Mouse (Mus musculus) limb, embryonic 12.5 days (tissue): ENCODE measurements around the gene Slc6a4. TPM values are rescaled to one million over a fixed set of nuclear protein-coding genes. Genes with fewer than 3 reads are reported as not detected.
"Not testable (repeated sequence)": the region's sequence is repeated elsewhere in the genome, so short reads cannot be mapped to it uniquely, and the experiment has no call there.

ENCODE experiments used
- ATAC-seq: fragments of 200-750 bp; cut with Nextera tagmentation; 2 replicates; pipeline ENCODE4 v1.8.0; 2017; ENCODE audit warnings: low read depth, moderate TSS enrichment; ENCODE audit not compliant: insufficient number of reproducible peaks, insufficient read depth, low FRiP score, low TSS enrichment
- H3K27ac ChIP-seq: fragments of 300-500 bp; sonication (generic); 2 replicates; pipeline ENCODE4 v1.5.1; 2016; ENCODE audit warnings: mild to moderate bottlenecking, moderate library complexity
- H3K27me3 ChIP-seq: fragments of 300-500 bp; sonication (generic); 2 replicates; pipeline ENCODE4 v1.6.1; 2016; ENCODE audit warnings: mild to moderate bottlenecking, moderate library complexity
- H3K36me3 ChIP-seq: fragments of 300-500 bp; sonication (generic); 2 replicates; pipeline ENCODE4 v1.6.1; 2016; ENCODE audit warnings: mild to moderate bottlenecking, moderate library complexity
- H3K4me1 ChIP-seq: fragments of 300-500 bp; sonication (generic); replicated peaks from 2 replicates; pipeline ENCODE4 v1.6.1; 2016
- H3K4me2 ChIP-seq: fragments of 300-500 bp; sonication (generic); 2 replicates; pipeline ENCODE4 v1.6.1; 2016; ENCODE audit warnings: mild to moderate bottlenecking, moderate library complexity
- H3K4me3 ChIP-seq: fragments of 300-500 bp; sonication (generic); replicated peaks from 2 replicates; pipeline ENCODE4 v1.5.1; 2016; ENCODE audit warnings: mild to moderate bottlenecking
- H3K9ac ChIP-seq: fragments of 300-500 bp; sonication (generic); replicated peaks from 2 replicates; pipeline ENCODE4 v1.6.1; 2016; ENCODE audit warnings: mild to moderate bottlenecking, moderate library complexity
- H3K9me3 ChIP-seq: fragments of 300-500 bp; sonication (generic); 2 replicates; pipeline ENCODE4 v1.6.1; 2016; ENCODE audit warnings: mild to moderate bottlenecking, moderate library complexity
- WGBS: fragments of 180-500 bp; shearing (Covaris S2); methylation state at CpG from one replicate; pipeline ENCODE4 v1.1.7; 2016; 5-methylcytosine and 5-hydroxymethylcytosine counted together
- polyA plus RNA-seq: library from polyadenylated mRNA; unstranded; fragments of >200 nt; fragmentation: Nextera tagmentation; extraction: Ambion mirVana; gene quantifications from 2 replicates; pipeline ENCODE4 v1.2.1, GENCODE M21; 2016

Gene Slc6a4
- polyA plus RNA-seq, 1 experiment from 2014 or later: 0.98 TPM

DNA sequence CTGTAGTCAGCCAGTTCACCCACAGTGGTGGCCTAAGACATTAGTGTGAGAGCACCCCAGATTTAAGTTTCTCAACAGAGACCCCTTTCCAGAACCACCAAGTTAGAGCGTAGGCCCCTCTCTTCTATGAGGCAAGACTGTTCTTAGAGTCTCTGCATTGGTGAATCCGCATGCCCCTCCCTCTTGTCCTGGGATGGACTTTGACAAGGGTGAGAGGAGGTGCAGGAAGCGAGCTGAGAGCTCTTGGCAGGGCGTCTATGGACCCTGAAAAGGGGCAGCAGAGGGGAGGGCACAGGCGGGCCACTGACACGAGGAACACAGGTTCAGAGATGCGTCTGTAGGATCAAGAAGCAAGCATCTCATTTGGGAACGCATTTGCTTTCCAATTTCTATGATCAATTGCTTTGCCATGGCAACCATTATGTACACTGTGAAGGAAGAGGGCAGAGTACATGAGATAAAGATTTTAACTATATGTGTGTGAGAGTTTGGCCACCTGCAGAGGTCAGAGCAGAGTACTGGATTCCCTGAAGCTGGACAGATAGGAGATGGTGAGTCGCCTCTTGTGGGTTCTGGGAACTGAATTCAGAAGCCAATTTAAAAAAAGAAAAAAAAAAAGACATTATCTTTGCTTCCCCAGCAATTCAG lies 23.5 kb downstream of the Slc6a4 start:
- Histone ChIP-seq H3K27me3 (no peaks in the 10 kb centered on the region), H3K4me1 (no peaks in the 10 kb centered on the region), H3K27ac (no peak overlapping the region), H3K9me3 (no peaks in the 10 kb centered on the region), H3K9ac (no peak overlapping the region), H3K4me2 (no peak overlapping the region), H3K4me3 (no peak overlapping the region), H3K36me3 (no peaks in the 10 kb centered on the region)
- ATAC-seq: no peak
- 83% methylated on average over 9 of the region's 9 CpGs for WGBS

GRCm38 (mm10) chr11:77026559-77026958 lies 28.2 kb downstream of the Slc6a4 start:
- no peak overlapping the region for H3K4me3 ChIP-seq
- H3K36me3 ChIP-seq: no peaks in the 10 kb centered on the region
- no peak for ATAC-seq
- H3K4me1 ChIP-seq: no peaks in the 10 kb centered on the region
- H3K4me2 ChIP-seq: no peak overlapping the region
- 72% methylated on average over 3 of the region's 3 CpGs for WGBS
- H3K9ac ChIP-seq: no peak overlapping the region
- no peak overlapping the region for H3K27ac ChIP-seq
- H3K9me3 ChIP-seq: no peaks in the 10 kb centered on the region
- no peaks in the 10 kb centered on the region for H3K27me3 ChIP-seq

GRCm38 (mm10) chr11:77028157-77028556 lies 29.8 kb downstream of the Slc6a4 start:
- Histone ChIP-seq H3K27ac (no peak overlapping the region), H3K9me3 (no peaks in the 10 kb centered on the region), H3K27me3 (no peaks in the 10 kb centered on the region), H3K4me3 (no peak overlapping the region), H3K36me3 (no peaks in the 10 kb centered on the region), H3K4me1 (no peaks in the 10 kb centered on the region), H3K4me2 (no peak overlapping the region), H3K9ac (no peak overlapping the region)
- WGBS: 88% methylated on average over 3 of the region's 3 CpGs
- ATAC-seq: no peak

DNA sequence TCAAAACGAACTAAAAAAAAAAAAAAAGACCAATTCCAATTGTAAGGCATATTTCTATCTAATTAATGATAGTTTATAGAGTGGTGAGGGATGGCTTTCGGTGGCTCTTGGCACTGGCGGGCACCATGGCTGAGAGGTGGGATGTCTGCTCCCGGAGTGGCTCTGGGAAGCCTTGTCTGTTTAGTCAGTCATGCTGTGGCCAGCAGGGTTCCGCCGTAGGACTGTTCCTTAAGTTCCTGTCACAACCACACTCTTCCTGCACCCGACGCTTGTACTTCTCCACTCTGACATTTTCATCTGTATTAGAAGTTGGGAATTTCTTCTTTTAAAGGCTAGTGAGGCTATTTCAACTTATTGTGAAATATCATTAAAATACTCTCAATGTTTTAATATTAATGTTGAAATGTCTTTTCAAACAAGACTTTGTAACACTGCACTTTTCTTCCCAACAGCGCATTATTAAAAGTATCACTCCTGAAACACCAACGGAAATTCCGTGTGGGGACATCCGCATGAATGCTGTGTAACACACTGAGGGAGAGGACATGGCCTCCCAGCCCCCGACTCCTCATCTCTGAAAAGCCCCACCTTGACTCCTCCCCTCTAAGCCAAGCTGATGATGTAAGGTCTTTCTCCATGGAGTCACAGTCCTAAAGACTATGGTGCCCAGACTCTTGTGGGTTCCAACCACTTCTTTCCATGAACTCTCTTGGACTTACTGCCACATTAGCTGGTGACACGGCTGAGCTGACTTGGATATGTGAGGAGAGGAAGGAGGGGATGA lies 32.9 kb downstream of the Slc6a4 start:
- no peak for ATAC-seq
- 75% methylated on average over 14 of the region's 14 CpGs for WGBS
- no peaks in the 10 kb centered on the region for H3K36me3 ChIP-seq
- no peaks in the 10 kb centered on the region for H3K9me3 ChIP-seq
- H3K4me3 ChIP-seq: no peak overlapping the region
- H3K27ac ChIP-seq: no peak overlapping the region
- H3K9ac ChIP-seq: no peak overlapping the region
- no peaks in the 10 kb centered on the region for H3K4me1 ChIP-seq
- H3K27me3 ChIP-seq: no peaks in the 10 kb centered on the region
- H3K4me2 ChIP-seq: no peak overlapping the region

GRCm38 (mm10) chr11:77041891-77042290 lies 43.5 kb downstream of the Slc6a4 start:
- Histone ChIP-seq H3K4me2 (no peak overlapping the region), H3K27ac (no peak overlapping the region), H3K4me1 (no peaks in the 10 kb centered on the region), H3K9me3 (no peaks in the 10 kb centered on the region), H3K9ac (no peak overlapping the region), H3K4me3 (no peak overlapping the region), H3K27me3 (no peaks in the 10 kb centered on the region), H3K36me3 (peaks cover 24% of the 10 kb centered on the region)
- ATAC-seq: no peak
- WGBS: 90% methylated on average over 4 of the region's 4 CpGs

DNA sequence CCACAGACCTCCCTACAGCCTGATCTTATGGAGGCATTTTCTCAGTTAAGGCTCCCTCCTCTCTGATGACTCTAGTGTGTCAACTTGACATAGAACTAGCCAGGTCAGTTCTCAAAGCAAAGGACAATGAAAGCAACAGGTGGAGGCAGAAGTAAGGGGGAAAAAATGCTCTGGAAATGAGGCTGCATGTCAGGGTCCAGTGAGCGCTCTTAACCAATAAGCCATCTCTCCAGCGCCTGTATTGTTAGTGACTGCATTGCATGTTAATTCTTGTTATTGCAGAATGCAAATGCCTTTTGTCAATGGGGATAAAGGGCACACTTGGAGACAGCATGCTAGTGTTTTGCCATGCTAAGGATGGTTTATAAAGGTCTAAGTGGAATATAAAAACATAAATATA lies 44.4 kb downstream of the Slc6a4 start:
- Histone ChIP-seq H3K27ac (no peak overlapping the region), H3K4me1 (no peaks in the 10 kb centered on the region), H3K9me3 (no peaks in the 10 kb centered on the region), H3K4me3 (no peak overlapping the region), H3K9ac (no peak overlapping the region), H3K36me3 (peaks cover 29% of the 10 kb centered on the region), H3K4me2 (no peak overlapping the region), H3K27me3 (no peaks in the 10 kb centered on the region)
- WGBS: 80% methylated on average over 2 of the region's 2 CpGs
- ATAC-seq: no peak

GRCm38 (mm10) chr11:77061951-77062350 lies 63.5 kb downstream of the Slc6a4 start:
- Histone ChIP-seq H3K36me3 (peaks cover 9% of the 10 kb centered on the region; the same call in 1 of the 2 replicates), H3K4me2 (no peak overlapping the region), H3K27me3 (no peaks in the 10 kb centered on the region), H3K9ac (no peak overlapping the region), H3K27ac (no peak overlapping the region), H3K4me1 (no peaks in the 10 kb centered on the region), H3K9me3 (no peaks in the 10 kb centered on the region), H3K4me3 (no peak overlapping the region)
- WGBS: 75% methylated on average over 5 of the region's 5 CpGs
- no peak for ATAC-seq

GRCm38 (mm10) chr11:77063406-77063805 lies 65.0 kb downstream of the Slc6a4 start:
- Histone ChIP-seq H3K4me2 (no peak overlapping the region), H3K27me3 (no peaks in the 10 kb centered on the region), H3K4me1 (no peaks in the 10 kb centered on the region), H3K27ac (no peak overlapping the region), H3K36me3 (peaks cover 9% of the 10 kb centered on the region; the same call in 1 of the 2 replicates), H3K4me3 (no peak overlapping the region), H3K9me3 (no peaks in the 10 kb centered on the region), H3K9ac (no peak overlapping the region)
- WGBS: 91% methylated on average over 2 of the region's 2 CpGs
- no peak for ATAC-seq

GRCm38 (mm10) chr11:77068825-77069224 lies 70.4 kb downstream of the Slc6a4 start:
- ATAC-seq: no peak
- Histone ChIP-seq H3K27ac (no peak overlapping the region), H3K9ac (no peak overlapping the region), H3K27me3 (no peaks in the 10 kb centered on the region), H3K9me3 (no peaks in the 10 kb centered on the region), H3K4me1 (no peaks in the 10 kb centered on the region), H3K4me2 (no peak overlapping the region), H3K36me3 (peaks cover 34% of the 10 kb centered on the region), H3K4me3 (no peak overlapping the region)
- 95% methylated on average over 4 of the region's 4 CpGs for WGBS

DNA sequence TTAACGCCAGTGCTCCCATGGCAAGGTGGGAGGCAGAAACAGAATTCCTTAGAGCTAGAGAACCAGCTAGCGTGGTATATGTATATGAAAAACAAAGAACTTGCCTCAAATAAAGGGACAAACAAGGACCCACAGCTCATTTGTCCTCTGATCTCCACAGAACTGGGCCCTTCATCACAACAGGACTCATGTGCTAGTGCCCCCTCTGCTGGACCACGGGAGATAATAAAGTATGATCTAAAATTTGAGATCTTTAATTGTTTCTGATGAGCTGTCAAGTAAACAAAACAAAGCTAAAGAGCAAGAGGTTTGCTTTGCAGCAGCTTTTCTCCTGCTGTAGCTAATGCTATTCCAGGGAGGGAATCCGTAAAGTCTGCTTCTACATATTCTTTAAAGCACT lies 72.3 kb downstream of the Slc6a4 start:
- Histone ChIP-seq H3K27me3 (no peaks in the 10 kb centered on the region), H3K4me1 (no peaks in the 10 kb centered on the region), H3K9me3 (no peaks in the 10 kb centered on the region), H3K4me3 (no peak overlapping the region), H3K9ac (no peak overlapping the region), H3K4me2 (no peak overlapping the region), H3K36me3 (peaks cover 51% of the 10 kb centered on the region), H3K27ac (no peak overlapping the region)
- ATAC-seq: no peak
- WGBS: 80% methylated on average over 4 of the region's 4 CpGs

- peak overlapping the region; percentile 88 for H3K9ac ChIP-seq
- peak overlapping the region; percentile 80 for H3K4me3 ChIP-seq
- ATAC-seq, H3K4me1 ChIP-seq, H3K27me3 ChIP-seq, H3K27ac ChIP-seq, H3K9me3 ChIP-seq: not testable (repeated sequence)
- peaks cover 33% of the 10 kb centered on the region for H3K36me3 ChIP-seq
- 60% methylated on average over 4 of the region's 4 CpGs for WGBS
- H3K4me2 ChIP-seq: peak overlapping the region; percentile 79
These were observed 78.9 kb downstream of the Slc6a4 start for GRCm38 (mm10) chr11:77077331-77077730.
